Mouse (Mus musculus) liver, embryonic 14.5 days (tissue): ENCODE results near the gene Rap1gds1. TPM values are rescaled to one million over a fixed set of nuclear protein-coding genes. Genes with fewer than 3 reads are reported as not detected.

Source experiments
- ATAC-seq: fragments of 200-750 bp; cut with Nextera tagmentation; 2 replicates; pipeline ENCODE4 v1.8.0; 2017; ENCODE audit warnings: moderate number of reproducible peaks, mild to moderate bottlenecking, moderate library complexity; ENCODE audit not compliant: insufficient read depth
- DNase-seq, 3 experiments: peaks; one replicate each; pipeline ENCODE4 v3.0.0-alpha.2; 2012 to 2013; ENCODE audit warnings: low read depth in 3 of 3, low spot score in 3 of 3
- H3K27ac ChIP-seq: fragments of 300-500 bp; sonication (generic); 2 replicates; pipeline ENCODE4 v1.5.1; 2014; ENCODE audit warnings: moderate library complexity, mild to moderate bottlenecking, control low read depth, inconsistent platforms
- H3K27me3 ChIP-seq: fragments of 300-500 bp; sonication (generic); 2 replicates; pipeline ENCODE4 v1.6.1; 2014; ENCODE audit warnings: mild to moderate bottlenecking, low read length, moderate library complexity; ENCODE audit not compliant: control insufficient read depth, insufficient read depth
- H3K36me3 ChIP-seq: fragments of 300-500 bp; sonication (generic); replicated peaks from 2 replicates; pipeline ENCODE4 v1.6.1; 2014; ENCODE audit warnings: low read depth; ENCODE audit not compliant: control insufficient read depth, insufficient read depth
- H3K4me1 ChIP-seq, 2 experiments: fragments of 200-500 bp in 1 of 2; fragments of 300-500 bp in 1 of 2; sonication (generic) in 1 of 2; replicated peaks; 2 replicates each; pipeline ENCODE4 v1.6.1; 2012 to 2014; ENCODE audit warnings: antibody characterized with exemption in 1 of 2, inconsistent platforms in 1 of 2, low read length in 1 of 2; ENCODE audit not compliant: control insufficient read depth in 2 of 2, insufficient read depth in 2 of 2
- H3K4me2 ChIP-seq: fragments of 300-500 bp; sonication (generic); 2 replicates; pipeline ENCODE4 v1.6.1; 2014; ENCODE audit warnings: low read depth, mild to moderate bottlenecking, control low read depth, moderate library complexity
- H3K4me3 ChIP-seq, 2 experiments: fragments of 200-500 bp in 1 of 2; fragments of 300-500 bp in 1 of 2; sonication (generic) in 1 of 2; 2 replicates each; pipeline ENCODE4 v1.5.1; 2012 to 2014; ENCODE audit warnings: low read depth in 2 of 2, low read length in 2 of 2, mild to moderate bottlenecking in 2 of 2, control low read depth in 1 of 2, inconsistent platforms in 1 of 2, moderate library complexity in 1 of 2; ENCODE audit not compliant: insufficient read depth in 1 of 2
- H3K9ac ChIP-seq: fragments of 300-500 bp; sonication (generic); replicated peaks from 2 replicates; pipeline ENCODE4 v1.6.1; 2014; ENCODE audit warnings: mild to moderate bottlenecking, control low read depth, moderate library complexity
- H3K9me3 ChIP-seq: fragments of 300-500 bp; sonication (generic); 2 replicates; pipeline ENCODE4 v1.6.1; 2016; ENCODE audit warnings: low read length, mixed read lengths; ENCODE audit not compliant: control insufficient read depth
- CTCF ChIP-seq: IDR thresholded peaks from 2 replicates; pipeline ENCODE4 v1.5.1; 2016; ENCODE audit warnings: antibody characterized with exemption, low read depth, control low read depth
- EP300 ChIP-seq: IDR thresholded peaks from 2 replicates; pipeline ENCODE4 v1.6.1; 2016; ENCODE audit warnings: antibody characterized with exemption, low read depth
- WGBS: fragments of 180-500 bp; shearing (Covaris S2); extraction: QIAGEN DNeasy Blood & Tissue Kit; methylation state at CpG from one replicate; pipeline ENCODE4 v1.1.7; 2014; ENCODE audit not compliant: insufficient replicate concordance; 5-methylcytosine and 5-hydroxymethylcytosine counted together
- polyA plus RNA-seq, 2 experiments: library from polyadenylated mRNA; depleted of rRNA in 1 of 2; stranded (reverse) in 1 of 2; unstranded in 1 of 2; fragments of >200 nt; fragmentation: Nextera tagmentation in 1 of 2; extraction: Ambion mirVana in 1 of 2; gene quantifications; 2 replicates each; pipeline versions ENCODE4 v1.2.1 to v1.2.3; 2012 to 2014

Gene Rap1gds1
- polyA plus RNA-seq, 2 experiments = 7.0 to 11.9 TPM

- ATAC-seq = no peak
- no peaks in the 10 kb centered on the region for H3K4me1 ChIP-seq
- H3K27ac ChIP-seq = no peak overlapping the region
- no peak for TF ChIP-seq CTCF
- no peak for TF ChIP-seq EP300
- no peaks in the 10 kb centered on the region for H3K27me3 ChIP-seq
- no peak overlapping the region for H3K4me3 ChIP-seq
- 88% methylated on average over 9 of the region's 9 CpGs for WGBS
- no peaks in the 10 kb centered on the region for H3K9me3 ChIP-seq
- H3K36me3 ChIP-seq = no peaks in the 10 kb centered on the region
- H3K4me2 ChIP-seq = no peak overlapping the region
- no peak for DNase-seq
- H3K9ac ChIP-seq = no peak overlapping the region
Observed at GRCm38 (mm10) chr3:138900571-138901141, 174.3 kb downstream of the Rap1gds1 start.

DNA sequence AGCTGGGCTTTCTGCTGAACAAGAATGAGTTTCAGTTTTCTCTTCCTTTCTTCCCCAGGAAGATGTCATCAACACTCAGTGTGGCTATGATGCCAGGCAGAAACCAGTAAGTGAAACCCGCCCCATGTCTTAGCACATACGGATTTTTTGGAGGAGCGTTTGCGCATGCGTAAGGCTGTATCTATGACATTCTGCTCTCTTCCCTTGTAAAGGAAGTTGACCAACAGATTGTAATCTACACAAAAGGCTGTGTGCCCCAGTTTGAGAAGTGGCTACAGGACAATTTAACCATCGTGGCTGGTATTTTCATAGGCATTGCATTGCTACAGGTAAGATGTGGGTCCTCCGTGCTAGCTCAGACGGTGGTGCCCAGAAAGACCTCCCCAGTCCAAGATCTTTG is 176.9 kb downstream of the Rap1gds1 start:
- Histone ChIP-seq H3K4me1 (peaks cover 0 to 8% of the 10 kb centered on the region in 2 experiments; a peak in 2 of 4 replicates), H3K4me3 (no peak overlapping the region), H3K4me2 (no peak overlapping the region), H3K36me3 (no peaks in the 10 kb centered on the region), H3K27ac (no peak overlapping the region), H3K9me3 (no peaks in the 10 kb centered on the region), H3K27me3 (no peaks in the 10 kb centered on the region), H3K9ac (no peak overlapping the region)
- WGBS = 80% methylated on average over 8 of the region's 8 CpGs
- no peak for DNase-seq
- ATAC-seq = no peak
- TF ChIP-seq CTCF (no peak), EP300 (no peak)

DNA sequence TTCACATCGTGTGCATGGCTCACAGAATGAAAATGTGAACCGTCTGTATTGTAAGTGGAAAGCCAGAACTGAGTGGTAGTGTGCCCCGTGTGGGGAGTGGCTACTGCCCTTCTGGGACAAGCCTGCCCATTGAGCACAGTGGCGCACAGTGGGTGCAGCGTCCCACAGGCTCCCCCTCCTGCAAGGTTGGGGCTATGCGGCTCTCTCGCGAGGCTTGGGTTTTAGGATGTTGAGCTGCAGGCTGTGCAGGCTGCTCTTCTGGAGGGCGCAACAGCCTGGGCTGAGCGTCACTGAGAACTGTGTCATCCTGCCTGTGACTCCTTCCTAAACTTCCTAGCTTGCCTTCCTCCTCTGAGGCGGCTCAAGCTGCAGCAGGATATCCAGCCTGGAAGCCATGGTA is 177.5 kb downstream of the Rap1gds1 start:
- Histone ChIP-seq H3K9me3 (no peaks in the 10 kb centered on the region), H3K4me1 (peaks cover 0 to 10% of the 10 kb centered on the region in 2 experiments; a peak in 2 of 4 replicates), H3K9ac (no peak overlapping the region), H3K36me3 (no peaks in the 10 kb centered on the region), H3K4me3 (no peak overlapping the region), H3K27ac (no peak overlapping the region), H3K4me2 (no peak overlapping the region), H3K27me3 (no peaks in the 10 kb centered on the region)
- no peak for ATAC-seq
- TF ChIP-seq CTCF (0 out of 2 replicates have a peak, but pooled peaks have one; percentile 2), EP300 (no peak)
- no peak for DNase-seq
- WGBS = 78% methylated on average over 11 of the region's 11 CpGs

DNA sequence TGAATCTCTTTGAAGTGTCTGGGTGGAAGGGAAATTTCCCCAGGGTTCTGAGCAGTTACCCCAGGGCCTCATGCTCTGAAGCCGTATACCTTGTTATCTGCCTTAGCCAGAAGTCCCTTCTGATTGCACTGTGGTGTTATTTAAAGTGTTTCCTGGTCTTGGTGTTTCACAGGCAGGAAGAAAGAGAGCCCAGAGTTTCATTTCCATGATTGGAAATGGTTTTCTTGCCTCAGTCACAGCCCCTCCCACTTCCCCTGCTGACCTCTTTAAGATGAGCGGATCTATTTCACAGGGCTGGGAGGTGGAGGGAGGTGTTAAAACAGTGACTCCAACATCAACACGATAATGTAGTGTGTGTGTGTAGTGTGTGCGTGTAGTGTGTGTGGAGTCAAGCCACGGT is 181.5 kb downstream of the Rap1gds1 start:
- Histone ChIP-seq H3K36me3 (no peaks in the 10 kb centered on the region), H3K9ac (no peak overlapping the region), H3K9me3 (no peaks in the 10 kb centered on the region), H3K4me3 (no peak overlapping the region), H3K4me2 (peak overlapping the region; percentile 13; the same call in 1 of the 2 replicates), H3K4me1 (peaks cover 0 to 15% of the 10 kb centered on the region in 2 experiments; a peak in 2 of 4 replicates), H3K27me3 (no peaks in the 10 kb centered on the region), H3K27ac (no peak overlapping the region)
- DNase-seq = peak in 1 of 3 experiments; percentile 23
- peak; percentile 72 for ATAC-seq
- TF ChIP-seq CTCF (no peak), EP300 (peak; percentile 13; the same call in 1 of the 2 replicates)
- WGBS = 15% methylated on average over 5 of the region's 5 CpGs

DNA sequence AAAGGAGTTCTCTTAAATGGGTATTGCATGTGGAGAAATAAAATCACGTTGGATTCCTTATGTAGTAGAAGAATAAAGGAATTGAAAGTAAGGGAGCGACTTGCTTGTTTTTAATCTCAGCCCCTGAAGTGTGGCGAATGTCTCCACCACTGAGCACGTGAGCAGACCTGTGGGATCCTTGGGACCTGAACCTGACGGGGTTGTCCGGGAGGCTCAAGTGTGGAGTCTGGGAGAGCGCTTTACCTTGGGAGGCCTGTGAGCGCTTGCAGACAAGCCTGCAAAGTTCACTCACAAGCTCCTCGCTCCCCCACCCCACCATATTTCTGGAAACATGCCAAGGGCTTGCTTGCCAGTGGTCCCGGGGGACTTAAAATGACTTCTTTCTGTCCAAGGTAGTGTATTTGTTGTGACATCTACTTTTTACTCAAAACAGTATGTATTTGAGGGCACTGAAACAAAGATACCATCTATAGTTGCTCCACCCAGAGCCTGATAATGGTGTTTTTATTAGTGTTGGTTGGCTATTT is 185.2 kb downstream of the Rap1gds1 start:
- 70% methylated on average over 10 of the region's 10 CpGs for WGBS
- H3K27ac ChIP-seq = no peak overlapping the region
- no peak for ATAC-seq
- H3K9me3 ChIP-seq = no peaks in the 10 kb centered on the region
- H3K9ac ChIP-seq = no peak overlapping the region
- no peaks in the 10 kb centered on the region for H3K27me3 ChIP-seq
- TF ChIP-seq CTCF (no peak), EP300 (no peak)
- no peak for DNase-seq
- no peak overlapping the region for H3K4me2 ChIP-seq
- H3K36me3 ChIP-seq = no peaks in the 10 kb centered on the region
- no peak overlapping the region for H3K4me3 ChIP-seq
- peaks cover 0 to 15% of the 10 kb centered on the region in 2 experiments; a peak in 2 of 4 replicates for H3K4me1 ChIP-seq
